Mouse (Mus musculus) mouse embryonic stem cell (cell line): ENCODE results near the gene Olfr229.
"Not testable (repeated sequence)": the region's sequence is repeated elsewhere in the genome, so short reads cannot be mapped to it uniquely, and the experiment has no call there.

Source experiments
- in situ Hi-C, 2 experiments: fragments of 300-500 bp; cut with MboI; formaldehyde crosslinking; loops; 1 replicate in 1 of 2; 3 replicates in 1 of 2; pipeline ENCODE4 v1.14.3; 2019 to 2020; ENCODE audit warnings: low sequenced_read_pairs in 2 of 2, low pct_unique_long_range_greater_than_20kb in 1 of 2, mixed read lengths in 1 of 2; ENCODE audit not compliant: unreplicated experiment in 1 of 2

The Olfr229 gene

DNA sequence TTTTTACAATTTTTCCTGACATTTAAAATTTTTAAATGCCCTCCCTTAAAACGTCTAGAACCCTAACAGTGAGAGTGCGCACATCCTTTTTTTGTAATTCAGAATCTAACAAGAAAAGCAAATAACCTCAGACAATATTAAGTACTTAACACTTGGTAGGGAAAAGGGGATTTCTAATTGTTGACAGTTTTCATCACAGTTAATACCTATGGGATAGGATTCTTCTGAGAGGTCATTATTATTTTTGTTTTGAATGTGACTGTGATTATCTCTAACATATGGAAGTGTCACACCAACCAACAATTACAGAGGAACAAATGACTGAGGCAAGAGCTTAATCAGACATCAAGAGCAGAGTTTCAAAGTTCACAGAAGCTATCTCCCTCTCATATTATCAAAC, at the start of gene Olfr229:
TSS of gene Olfr229 (plus strand) at position 301 of the 400 bp plus-strand sequence.
- in situ Hi-C loops = no loop called here

DNA sequence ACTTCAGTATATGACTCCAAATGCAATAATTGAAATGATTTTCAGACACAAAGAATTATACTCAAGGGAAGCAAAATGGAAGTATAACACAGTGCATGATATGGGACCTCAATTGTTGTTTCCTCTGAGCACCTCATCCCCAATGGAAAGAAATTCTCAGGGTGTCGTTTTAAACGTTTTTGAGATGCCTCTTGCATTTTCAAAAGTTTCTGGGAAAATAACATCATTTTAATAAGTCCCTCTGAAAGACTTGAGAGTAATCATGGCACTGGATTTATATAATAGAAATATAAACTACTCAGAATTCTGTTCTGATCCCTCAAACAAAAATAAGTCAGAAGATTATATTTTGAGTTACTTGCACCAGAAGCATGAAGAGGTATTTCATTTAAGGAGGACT, 41.0 kb upstream of the Olfr229 start, which contains the start of gene Olfr972:
TSS of gene Olfr972 (plus strand) at position 301 of the 400 bp plus-strand sequence.
- in situ Hi-C loops = no loop called here

DNA sequence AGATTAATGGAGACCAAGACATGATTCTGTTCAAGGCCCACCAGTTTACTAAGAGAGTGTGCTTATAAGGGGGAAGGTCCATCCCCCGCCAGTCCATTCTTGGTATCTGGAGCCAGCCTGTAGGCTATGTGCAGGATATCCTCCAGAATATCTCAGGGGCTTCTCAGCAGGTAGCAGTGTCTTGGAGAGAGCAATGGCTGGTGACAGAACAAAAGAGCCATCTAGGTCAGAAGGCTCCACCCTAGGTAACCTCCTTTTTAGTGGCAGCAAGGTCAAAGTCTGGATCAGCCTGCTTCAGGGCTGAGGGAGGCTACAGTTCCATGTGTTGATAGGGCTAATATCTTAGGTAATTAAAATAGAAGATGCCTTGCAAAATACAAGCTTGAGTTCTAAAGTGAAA, 35.1 kb upstream of the Olfr229 start:
- in situ Hi-C loops = not testable (repeated sequence)

DNA sequence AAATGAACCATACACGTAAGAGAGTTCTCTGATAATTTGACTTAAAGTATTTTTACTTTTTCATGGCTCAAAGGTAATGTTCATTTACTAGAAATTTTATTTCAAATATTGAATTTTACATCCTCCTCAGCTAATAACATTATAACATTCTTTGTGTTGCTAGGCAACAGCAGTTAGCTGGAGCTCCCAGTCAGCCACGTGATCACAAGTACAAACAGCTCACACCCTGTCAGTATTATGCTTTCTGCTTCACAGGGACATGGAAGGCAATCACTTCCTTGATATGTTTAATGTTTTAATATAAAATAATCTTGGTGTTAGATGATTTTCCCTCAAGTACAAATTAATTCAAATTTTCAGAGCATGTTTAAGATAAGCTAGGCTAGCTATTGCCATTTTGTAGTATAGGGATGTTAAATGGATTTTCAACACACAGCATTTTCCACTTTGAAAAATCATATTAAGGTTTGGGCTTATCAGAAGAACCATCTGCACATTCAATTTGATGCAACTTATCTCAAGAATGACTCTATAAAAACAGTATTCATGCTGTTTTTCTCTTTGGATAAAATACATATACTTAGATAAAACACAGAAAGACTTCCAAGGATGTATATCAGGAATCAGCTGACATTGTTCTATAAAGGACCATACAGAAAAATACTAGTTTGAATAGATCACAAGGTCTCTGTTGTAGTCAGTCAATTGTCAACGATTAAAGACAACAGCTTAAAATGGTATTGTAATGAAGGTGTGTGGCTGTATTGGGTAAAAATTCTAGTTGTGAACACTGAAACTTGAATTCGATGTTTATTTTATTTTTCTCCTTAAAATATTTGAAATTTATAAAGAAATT, 29.4 kb upstream of the Olfr229 start:
- in situ Hi-C loops = not testable (repeated sequence)

DNA sequence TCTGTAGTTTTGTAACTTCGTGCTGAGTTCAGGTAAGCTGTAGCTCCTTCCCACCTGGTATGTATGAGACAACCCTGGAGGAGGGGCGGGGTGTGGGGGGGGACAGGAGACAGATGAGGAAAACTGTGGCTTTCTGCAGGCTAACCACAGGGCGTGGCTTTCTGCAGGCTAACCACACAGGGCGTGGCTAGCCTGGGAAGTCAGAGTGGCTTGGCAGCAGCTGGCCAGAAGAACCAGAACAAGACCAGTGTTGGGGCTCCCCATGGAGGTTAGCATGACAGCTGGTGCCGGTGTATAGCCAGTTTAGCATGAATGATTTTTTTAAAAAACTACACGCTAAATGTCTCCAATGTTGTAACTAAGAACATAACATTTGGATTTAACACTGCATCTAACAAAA, 2.0 kb upstream of the Olfr229 start:
- in situ Hi-C loops = no loop called here

DNA sequence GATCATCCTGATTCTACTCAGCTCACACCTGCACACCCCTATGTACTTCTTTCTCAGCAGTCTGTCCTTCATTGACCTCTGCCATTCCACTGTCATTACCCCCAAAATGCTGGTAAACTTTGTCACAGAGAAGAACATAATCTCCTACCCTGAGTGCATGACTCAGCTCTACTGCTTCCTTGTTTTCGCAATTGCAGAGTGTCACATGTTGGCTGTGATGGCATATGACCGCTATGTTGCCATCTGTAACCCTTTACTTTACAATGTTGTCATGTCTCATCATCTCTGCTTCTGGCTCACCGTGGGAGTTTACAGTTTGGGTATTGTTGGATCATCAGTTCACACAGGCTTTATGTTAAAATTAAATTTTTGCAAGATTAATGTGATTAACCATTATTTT, 2.8 kb downstream of the Olfr229 start:
- in situ Hi-C loops = no loop called here

DNA sequence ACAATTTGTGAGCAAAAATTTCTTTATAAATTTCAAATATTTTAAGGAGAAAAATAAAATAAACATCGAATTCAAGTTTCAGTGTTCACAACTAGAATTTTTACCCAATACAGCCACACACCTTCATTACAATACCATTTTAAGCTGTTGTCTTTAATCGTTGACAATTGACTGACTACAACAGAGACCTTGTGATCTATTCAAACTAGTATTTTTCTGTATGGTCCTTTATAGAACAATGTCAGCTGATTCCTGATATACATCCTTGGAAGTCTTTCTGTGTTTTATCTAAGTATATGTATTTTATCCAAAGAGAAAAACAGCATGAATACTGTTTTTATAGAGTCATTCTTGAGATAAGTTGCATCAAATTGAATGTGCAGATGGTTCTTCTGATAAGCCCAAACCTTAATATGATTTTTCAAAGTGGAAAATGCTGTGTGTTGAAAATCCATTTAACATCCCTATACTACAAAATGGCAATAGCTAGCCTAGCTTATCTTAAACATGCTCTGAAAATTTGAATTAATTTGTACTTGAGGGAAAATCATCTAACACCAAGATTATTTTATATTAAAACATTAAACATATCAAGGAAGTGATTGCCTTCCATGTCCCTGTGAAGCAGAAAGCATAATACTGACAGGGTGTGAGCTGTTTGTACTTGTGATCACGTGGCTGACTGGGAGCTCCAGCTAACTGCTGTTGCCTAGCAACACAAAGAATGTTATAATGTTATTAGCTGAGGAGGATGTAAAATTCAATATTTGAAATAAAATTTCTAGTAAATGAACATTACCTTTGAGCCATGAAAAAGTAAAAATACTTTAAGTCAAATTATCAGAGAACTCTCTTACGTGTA, 21.1 kb downstream of the Olfr229 start:
- in situ Hi-C loops = not testable (repeated sequence)

DNA sequence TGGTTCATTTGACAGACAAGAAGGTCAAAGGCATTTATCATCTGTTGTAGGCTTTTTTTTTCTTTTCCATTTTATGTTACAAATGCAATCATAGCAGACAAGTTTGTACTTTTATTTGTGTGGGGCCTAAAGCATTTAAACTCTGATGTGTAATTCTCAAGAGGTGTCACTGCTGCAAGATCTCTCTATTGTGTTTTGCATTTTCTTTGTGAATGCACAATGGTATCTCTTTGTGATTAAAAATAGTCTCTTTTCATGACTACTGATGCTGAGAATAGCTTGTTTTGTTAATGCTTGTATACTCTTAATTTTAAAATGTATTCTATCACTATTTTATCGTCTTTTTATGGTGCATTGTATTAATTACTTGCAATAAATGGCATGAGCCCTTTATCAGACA, 21.7 kb downstream of the Olfr229 start:
- in situ Hi-C loops = not testable (repeated sequence)

DNA sequence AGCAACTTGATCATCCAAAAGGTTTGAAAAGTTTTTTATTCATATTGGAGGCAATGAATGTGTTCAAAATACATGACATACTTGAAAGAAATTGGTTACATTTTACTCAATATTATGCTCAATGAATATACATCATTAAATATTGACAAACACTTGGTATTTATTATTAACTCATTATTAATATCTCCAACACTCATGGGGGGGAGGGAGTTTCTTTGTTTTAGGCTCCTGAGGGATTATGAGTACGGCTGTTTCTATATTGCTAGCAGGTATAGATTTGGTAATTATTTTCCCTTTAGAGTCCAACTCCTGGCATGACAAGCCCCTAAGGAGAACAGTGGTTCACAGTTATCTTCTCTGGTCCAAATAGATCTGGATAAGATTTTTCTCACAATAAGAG, 30.1 kb downstream of the Olfr229 start, which contains the start of gene Olfr974:
TSS of gene Olfr974 (plus strand) at position 301 of the 400 bp plus-strand sequence.
- in situ Hi-C loops = no loop called here

DNA sequence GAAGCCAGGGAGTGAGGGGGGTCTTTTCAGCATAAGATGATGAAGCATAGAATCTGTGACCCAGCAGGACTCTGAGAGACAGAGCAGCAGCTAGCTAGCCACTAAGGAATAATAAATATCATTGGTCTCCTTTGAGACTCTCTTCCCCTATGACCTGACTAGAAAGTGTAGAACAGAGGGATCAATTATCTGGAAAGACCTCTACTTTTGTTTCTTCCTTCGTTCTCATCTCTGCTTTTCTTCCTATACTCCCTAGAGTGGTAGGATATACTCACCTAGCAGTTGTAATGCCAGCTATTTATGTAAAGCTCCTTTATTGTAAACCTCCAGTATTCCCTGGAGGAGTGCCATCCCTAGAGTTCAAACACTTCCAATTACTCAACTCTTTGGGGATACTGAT, 44.8 kb downstream of the Olfr229 start, which contains the start of gene Olfr975:
TSS of gene Olfr975 (minus strand) at position 101 of the 400 bp plus-strand sequence.
- in situ Hi-C loops = no loop called here

DNA sequence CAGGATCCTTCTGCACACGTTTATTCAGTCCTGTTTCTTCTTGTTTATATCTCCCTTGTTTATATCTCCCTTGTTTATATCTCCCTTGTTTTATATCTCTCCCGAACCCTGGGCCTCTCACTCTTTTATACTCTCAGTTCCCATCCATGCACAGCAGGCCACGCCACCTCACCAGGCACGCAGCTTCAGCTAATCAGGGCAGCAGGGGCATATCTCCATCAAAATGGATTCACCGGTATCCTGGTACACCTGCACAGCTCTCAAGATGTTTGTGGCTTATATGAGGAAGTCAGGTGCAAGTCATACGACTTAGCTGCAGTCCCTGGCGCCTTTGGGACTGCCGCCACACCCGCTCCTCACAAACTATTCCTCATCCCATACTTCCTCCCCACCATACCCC, 53.9 kb downstream of the Olfr229 start, which contains the start of gene Olfr976:
TSS of gene Olfr976 (minus strand) at position 101 of the 400 bp plus-strand sequence.
- in situ Hi-C loops = not testable (repeated sequence)
